Mouse (Mus musculus) megakaryocyte-erythroid progenitor cell, adult 5-6 weeks (primary cell): ENCODE measurements around the gene Slc1a7. TPM values are rescaled to one million over a fixed set of nuclear protein-coding genes. Genes with fewer than 3 reads are reported as not detected.

ENCODE experiments used
- ATAC-seq: replicated peaks from 2 replicates; pipeline ENCODE4 v1.8.0; 2016; ENCODE audit warnings: mild to moderate bottlenecking, inconsistent platforms; ENCODE audit not compliant: severe bottlenecking, poor library complexity, low FRiP score, low TSS enrichment
- total RNA-seq, 2 experiments: library from RNA; stranded (forward) in 1 of 2; stranded (reverse) in 1 of 2; fragments of 200-1000, 215-1000 nt in 1 of 2; fragments of >200 nt in 1 of 2; fragmentation: Nextera tagmentation in 1 of 2; gene quantifications; 2 replicates each; pipeline ENCODE4 v1.2.3; 2014 to 2017

Gene Slc1a7
- not detected in 2 replicates for total RNA-seq (2014; fragmentation: Nextera tagmentation)
- total RNA-seq (2017): not detected in 2 replicates

GRCm38 (mm10) chr4:107967966-107968682 is at the start of gene Slc1a7:
Gene Slc1a7 (plus strand): TSS chr4:107968332.
- no peak for ATAC-seq

- no peak for ATAC-seq
Measured at GRCm38 (mm10) chr4:107920336-107920735, 47.8 kb upstream of the Slc1a7 start.

- peak; percentile 28; the same call in 1 of the 2 replicates for ATAC-seq
Measured at GRCm38 (mm10) chr4:107921152-107921695, 46.9 kb upstream of the Slc1a7 start.

GRCm38 (mm10) chr4:107921952-107922351 is 46.2 kb upstream of the Slc1a7 start:
- ATAC-seq: 0 out of 2 replicates have a peak, but pooled peaks have one; percentile 6

- peak; percentile 92 for ATAC-seq
Measured at GRCm38 (mm10) chr4:107923145-107923802, 44.9 kb upstream of the Slc1a7 start, which contains the start of gene Cpt2. Gene Cpt2 (minus strand): TSS chr4:107923610.

GRCm38 (mm10) chr4:107923803-107924194 is 44.3 kb upstream of the Slc1a7 start:
- no peak for ATAC-seq

- peak; percentile 19; the same call in 1 of the 2 replicates for ATAC-seq
Measured at GRCm38 (mm10) chr4:107928269-107928668, 39.9 kb upstream of the Slc1a7 start.

- ATAC-seq: no peak
Measured at GRCm38 (mm10) chr4:107928726-107929125, 39.4 kb upstream of the Slc1a7 start.

GRCm38 (mm10) chr4:107931453-107931852 is 36.7 kb upstream of the Slc1a7 start:
- no peak for ATAC-seq

- no peak for ATAC-seq
Measured at GRCm38 (mm10) chr4:107933239-107933638, 34.9 kb upstream of the Slc1a7 start.

- ATAC-seq: no peak
Measured at GRCm38 (mm10) chr4:107935254-107935653, 32.9 kb upstream of the Slc1a7 start.

- 0 out of 2 replicates have a peak, but pooled peaks have one; percentile 61 for ATAC-seq
Measured at GRCm38 (mm10) chr4:107937338-107937737, 30.8 kb upstream of the Slc1a7 start.

- no peak for ATAC-seq
Measured at GRCm38 (mm10) chr4:107938124-107938523, 30.0 kb upstream of the Slc1a7 start.

GRCm38 (mm10) chr4:107942741-107943140 is 25.4 kb upstream of the Slc1a7 start:
- no peak for ATAC-seq

GRCm38 (mm10) chr4:107944141-107944540 is 24.0 kb upstream of the Slc1a7 start:
- 0 out of 2 replicates have a peak, but pooled peaks have one; percentile 37 for ATAC-seq

- no peak for ATAC-seq
Measured at GRCm38 (mm10) chr4:107949918-107950317, 18.2 kb upstream of the Slc1a7 start.

GRCm38 (mm10) chr4:107952845-107953244 is 15.3 kb upstream of the Slc1a7 start:
- ATAC-seq: no peak

GRCm38 (mm10) chr4:107955691-107956090 is 12.4 kb upstream of the Slc1a7 start:
- ATAC-seq: no peak

- ATAC-seq: no peak
Measured at GRCm38 (mm10) chr4:107958487-107958886, 9.6 kb upstream of the Slc1a7 start.

- ATAC-seq: peak; percentile 69
Measured at GRCm38 (mm10) chr4:107962044-107962732, 5.9 kb upstream of the Slc1a7 start.
